Mouse (Mus musculus): ENCODE data around the gene Pon1.

Gene Pon1

DNA sequence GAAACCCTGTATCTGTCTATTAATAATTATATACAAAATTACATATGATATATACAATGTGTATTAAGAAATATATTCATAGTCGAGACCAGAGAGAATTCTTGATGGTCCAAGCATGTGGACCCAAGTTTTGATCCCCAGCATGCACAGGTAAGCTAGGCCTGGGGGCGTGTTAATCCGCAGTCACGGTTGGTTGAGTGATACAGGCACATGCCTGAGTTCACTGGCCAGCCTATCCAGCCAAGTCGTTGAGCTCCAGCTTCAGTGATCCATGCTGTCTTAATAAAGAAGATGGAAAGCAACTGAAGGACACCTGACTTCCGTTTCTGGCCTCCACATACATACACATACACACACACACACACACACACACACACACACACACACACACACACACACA, 57.7 kb downstream of the Pon1 start:
- DNase-seq (ENCODE audit: extremely low read depth, low read depth), result no peak

DNA sequence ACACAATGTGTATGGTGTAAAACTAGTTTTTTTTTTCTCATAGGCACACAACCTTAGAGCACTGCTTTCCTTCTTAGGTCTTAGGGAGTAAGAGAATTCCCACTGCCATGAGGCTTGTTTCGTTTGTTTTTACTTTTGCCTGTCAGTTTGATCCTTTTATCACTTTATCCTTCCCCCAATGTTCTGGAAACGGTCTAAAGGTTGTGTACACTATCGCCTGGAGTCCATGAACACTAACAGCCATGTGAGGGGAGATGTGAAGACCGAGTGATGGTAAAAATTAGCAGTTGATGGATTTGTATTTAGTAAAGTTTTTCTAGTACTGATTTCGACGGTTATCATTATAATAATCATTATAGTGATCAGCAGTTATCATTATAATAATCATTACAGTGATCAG, 58.8 kb downstream of the Pon1 start:
- DNase-seq (ENCODE audit: extremely low read depth, low read depth), result no peak

- no peak for DNase-seq (ENCODE audit: extremely low read depth, low read depth)
Measured at GRCm38 (mm10) chr6:5129364-5130093, 64.2 kb downstream of the Pon1 start.

DNA sequence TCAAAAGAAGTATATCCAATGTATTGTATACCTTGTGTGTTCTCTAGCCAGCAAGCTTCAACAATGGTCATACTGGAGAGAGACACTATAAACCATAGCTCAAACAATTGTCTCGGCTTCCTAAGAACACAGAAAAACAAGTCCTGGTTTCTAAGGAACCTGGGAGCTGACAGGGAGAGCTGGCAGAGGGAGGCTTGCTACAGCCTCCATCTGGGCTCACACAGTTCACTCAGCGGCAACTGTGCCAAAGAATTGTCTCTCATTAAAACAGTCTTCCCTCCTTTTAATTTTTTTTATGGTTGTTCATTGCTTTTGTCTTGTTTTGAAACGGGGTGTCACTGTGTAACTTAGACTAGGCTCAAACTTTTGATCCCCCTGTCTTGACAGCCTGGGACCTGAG, 73.5 kb downstream of the Pon1 start:
- no peak for DNase-seq (ENCODE audit: extremely low read depth, low read depth)

GRCm38 (mm10) chr6:5119181-5119910, 74.4 kb downstream of the Pon1 start:
- DNase-seq (ENCODE audit: extremely low read depth, low read depth), result no peak

All from MEL-GATA-1-ER (cell line).